Mouse (Mus musculus) E14TG2a.4 (cell line): ENCODE results near the gene Aebp2.
"Not testable (repeated sequence)": the region's sequence is repeated elsewhere in the genome, so short reads cannot be mapped to it uniquely, and the experiment has no call there.

Experiments
- H3K27me3 ChIP-seq: 2 replicates; pipeline ENCODE4 v1.6.1; 2014; ENCODE audit warnings: low read length, control low read depth; ENCODE audit not compliant: insufficient read depth
- H3K36me3 ChIP-seq: 2 replicates; pipeline ENCODE4 v1.6.1; 2014; ENCODE audit warnings: low read length, control low read depth; ENCODE audit not compliant: insufficient read depth
- H3K4me1 ChIP-seq: replicated peaks from 2 replicates; pipeline ENCODE4 v1.6.1; 2014; ENCODE audit warnings: low read depth, low read length, control low read depth
- H3K4me3 ChIP-seq: replicated peaks from 2 replicates; pipeline ENCODE4 v1.5.1; 2014; ENCODE audit warnings: mild to moderate bottlenecking, low read length
- H3K9me3 ChIP-seq: 2 replicates; pipeline ENCODE4 v1.6.1; 2014; ENCODE audit warnings: low read length, control low read depth
- CTCF ChIP-seq: conservative IDR thresholded peaks from 2 replicates; pipeline ENCODE4 v1.5.1; 2014; ENCODE audit warnings: low read length
- NANOG ChIP-seq: IDR thresholded peaks from 2 replicates; pipeline ENCODE4 v1.6.1; 2014; ENCODE audit warnings: borderline replicate concordance, low read length, mixed read lengths
- POU5F1 ChIP-seq: IDR thresholded peaks from 2 replicates; pipeline ENCODE4 v1.6.1; 2014; ENCODE audit warnings: low read length, borderline replicate concordance

Aebp2 gene

DNA sequence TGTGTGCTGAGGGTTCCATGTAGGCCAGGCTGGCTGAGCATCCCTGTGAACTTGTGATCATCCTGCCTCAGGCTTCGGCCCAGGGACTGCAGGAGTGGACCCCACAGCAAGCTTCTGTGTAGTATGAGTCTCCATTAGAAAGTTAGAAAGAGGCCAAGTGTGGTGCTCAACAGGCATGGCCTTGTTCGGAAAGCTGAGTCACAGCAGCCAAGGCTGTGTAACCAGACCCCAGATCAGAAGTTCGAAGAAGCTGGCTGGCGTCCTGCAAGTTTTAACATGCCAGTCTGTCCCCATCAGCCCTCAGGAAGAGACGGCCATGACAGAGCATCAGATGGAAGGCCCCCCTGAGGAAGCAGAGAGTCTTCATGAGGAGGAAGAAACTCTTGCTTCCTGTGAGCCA, 31.1 kb upstream of the Aebp2 start:
- Histone ChIP-seq H3K36me3 (peaks cover 82% of the 10 kb centered on the region), H3K9me3 (no peaks in the 10 kb centered on the region), H3K27me3 (no peaks in the 10 kb centered on the region), H3K4me1 (peaks cover 20% of the 10 kb centered on the region), H3K4me3 (no peak overlapping the region)
- TF ChIP-seq NANOG, result no peak
- TF ChIP-seq CTCF, result no peak
- no peak for TF ChIP-seq POU5F1

DNA sequence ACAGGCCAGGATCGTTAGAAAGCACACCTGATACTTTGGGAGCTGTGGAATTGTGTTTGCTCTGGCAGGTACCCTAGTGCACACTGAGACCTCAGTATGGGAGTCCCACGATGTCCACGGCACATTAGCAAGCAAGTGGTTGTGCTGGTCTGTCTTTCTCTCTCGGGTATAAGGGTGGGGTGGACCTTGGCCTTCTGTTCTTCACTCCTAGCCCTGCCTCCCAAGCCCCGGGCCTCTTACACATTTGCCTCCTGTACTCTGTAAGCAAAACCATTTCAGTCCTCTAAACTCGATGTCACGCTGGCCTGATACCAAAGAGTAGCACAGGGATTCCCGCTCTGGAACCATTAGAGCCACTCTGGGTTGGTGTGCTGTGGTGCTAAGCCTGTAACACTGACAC, 29.8 kb upstream of the Aebp2 start:
- Histone ChIP-seq H3K4me3 (no peak overlapping the region), H3K4me1 (peaks cover 24% of the 10 kb centered on the region), H3K9me3 (no peaks in the 10 kb centered on the region), H3K36me3 (peaks cover 74% of the 10 kb centered on the region), H3K27me3 (no peaks in the 10 kb centered on the region)
- TF ChIP-seq CTCF (no peak), POU5F1 (no peak), NANOG (no peak)

DNA sequence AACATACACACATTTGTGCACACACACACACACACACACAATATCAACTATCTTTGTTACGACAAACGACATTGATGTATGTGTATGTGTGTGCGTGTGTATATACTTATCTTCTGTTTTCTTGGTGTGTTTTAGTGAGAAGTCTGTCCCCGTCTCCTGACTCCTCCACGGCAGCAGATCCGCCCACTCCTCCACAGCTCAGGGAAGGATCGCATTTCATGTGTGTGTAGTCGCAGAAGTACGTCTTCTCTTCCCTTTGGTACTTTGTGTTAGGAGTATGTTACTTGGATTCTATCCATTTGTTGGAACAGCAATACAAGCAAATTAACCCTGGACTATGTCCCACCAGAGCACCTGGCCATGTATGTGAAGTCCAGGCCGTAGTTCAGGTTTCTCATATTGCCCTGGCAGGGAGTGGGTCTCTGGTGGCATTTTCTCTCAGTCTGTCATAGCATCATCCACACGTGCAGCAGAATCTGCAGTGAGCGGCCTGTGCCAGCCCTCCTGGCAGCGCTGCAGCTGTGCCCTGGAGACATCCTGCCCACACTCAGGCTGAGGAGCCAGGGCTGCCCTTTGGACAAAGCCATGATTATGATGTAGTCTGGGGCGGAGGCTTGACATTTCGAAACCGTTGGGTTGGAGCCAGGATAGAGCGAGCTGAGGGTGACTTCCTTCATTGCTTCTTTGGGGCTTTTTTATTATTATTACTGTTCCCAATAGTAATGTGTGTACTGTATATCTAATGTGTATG, 28.9 kb upstream of the Aebp2 start:
- H3K4me3 ChIP-seq, result no peak overlapping the region
- TF ChIP-seq NANOG (no peak), POU5F1 (no peak), CTCF (no peak)
- H3K36me3 ChIP-seq, result peaks cover 65% of the 10 kb centered on the region
- H3K9me3 ChIP-seq, result no peaks in the 10 kb centered on the region
- peaks cover 33% of the 10 kb centered on the region for H3K4me1 ChIP-seq
- no peaks in the 10 kb centered on the region; the same call in 1 of the 2 replicates for H3K27me3 ChIP-seq

DNA sequence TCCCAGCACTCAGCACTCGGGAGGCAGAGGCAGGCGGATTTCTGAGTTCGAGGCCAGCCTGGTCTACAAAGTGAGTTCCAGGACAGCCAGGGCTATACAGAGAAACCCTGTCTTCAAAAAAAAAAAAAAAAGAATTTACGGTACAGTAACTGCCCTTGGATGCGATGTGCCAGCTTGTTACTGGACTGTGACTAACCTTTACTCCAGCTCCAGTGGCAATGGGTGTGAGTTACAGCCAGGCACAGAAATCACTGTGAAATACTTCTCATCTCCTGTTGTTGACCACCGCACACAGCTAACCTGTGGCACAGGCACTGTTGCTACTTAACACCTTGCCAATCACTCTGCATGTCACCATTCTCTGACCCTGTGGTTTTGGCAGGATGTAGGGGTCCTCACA, 26.9 kb upstream of the Aebp2 start:
- H3K4me3 ChIP-seq, H3K27me3 ChIP-seq, H3K9me3 ChIP-seq: not testable (repeated sequence)
- peaks cover 51% of the 10 kb centered on the region for H3K4me1 ChIP-seq
- peaks cover 53% of the 10 kb centered on the region for H3K36me3 ChIP-seq

DNA sequence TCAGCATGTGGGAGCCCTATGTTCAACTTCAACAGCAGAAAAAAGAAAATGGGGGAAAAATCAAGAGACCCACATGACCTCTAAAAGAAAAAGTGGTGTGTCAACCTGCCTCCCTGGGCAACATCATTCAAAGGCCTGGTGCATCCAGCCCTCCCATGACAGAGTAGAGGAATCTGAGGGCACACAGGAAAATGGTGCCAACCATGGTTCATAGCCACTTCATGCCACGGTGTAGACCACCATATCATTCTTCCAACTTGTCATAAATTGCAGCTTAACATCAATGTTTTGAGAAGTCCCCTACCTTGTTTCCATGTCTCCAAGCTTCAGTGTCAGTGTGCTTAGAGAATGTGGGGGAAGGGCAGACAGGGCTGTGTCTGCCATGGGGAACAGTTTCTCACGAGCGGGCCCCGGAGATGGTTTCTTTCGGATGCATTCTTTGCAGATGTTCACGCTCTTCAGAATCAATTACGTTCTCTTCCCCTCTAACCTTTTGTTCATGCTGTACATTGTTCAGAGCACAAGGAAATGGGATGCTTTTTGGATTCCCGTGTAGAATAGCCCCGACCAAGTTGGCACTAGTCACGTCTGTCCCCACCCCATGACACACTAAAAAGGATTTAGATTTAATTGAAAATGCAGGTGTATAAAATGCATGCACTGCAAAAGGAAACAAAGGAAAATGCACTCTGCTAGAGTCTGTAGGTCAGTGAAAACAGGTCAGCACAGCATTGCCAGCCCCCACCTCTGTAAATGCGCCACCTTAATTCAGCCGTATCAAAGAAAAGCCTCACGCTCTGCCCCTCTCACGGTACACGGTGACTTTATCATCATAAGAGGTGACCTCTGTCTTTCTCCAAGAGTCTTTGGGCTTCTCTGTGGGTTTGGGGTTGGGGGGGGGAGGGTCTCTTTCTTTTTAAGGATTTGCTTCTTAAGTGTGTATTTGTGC, 24.8 kb upstream of the Aebp2 start:
- TF ChIP-seq CTCF (no peak), POU5F1 (no peak), NANOG (no peak)
- Histone ChIP-seq H3K9me3 (no peaks in the 10 kb centered on the region), H3K36me3 (peaks cover 35% of the 10 kb centered on the region), H3K4me1 (peaks cover 69% of the 10 kb centered on the region), H3K27me3 (no peaks in the 10 kb centered on the region; the same call in 1 of the 2 replicates), H3K4me3 (no peak overlapping the region)

DNA sequence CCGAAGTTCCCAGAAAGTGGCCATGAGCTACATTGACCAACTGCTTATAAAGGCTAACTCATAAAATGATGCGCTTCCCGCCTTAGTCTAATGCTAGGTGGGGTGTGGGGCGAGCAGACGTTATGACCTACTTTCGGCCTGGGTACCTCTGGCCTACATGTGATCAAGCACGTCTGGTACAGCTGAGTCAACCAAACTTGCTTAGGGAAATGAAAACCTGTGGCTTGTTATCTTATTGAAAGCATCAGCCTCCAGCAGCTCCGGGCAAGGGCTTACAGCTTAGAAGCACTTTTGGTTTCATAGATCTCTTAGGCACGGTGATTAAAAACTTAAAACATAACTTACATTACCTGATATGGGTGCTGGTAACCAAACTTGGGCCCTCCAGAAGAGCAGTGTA, 23.9 kb upstream of the Aebp2 start:
- no peaks in the 10 kb centered on the region; the same call in 1 of the 2 replicates for H3K27me3 ChIP-seq
- H3K4me1 ChIP-seq, result peaks cover 67% of the 10 kb centered on the region
- peaks cover 27% of the 10 kb centered on the region for H3K36me3 ChIP-seq
- H3K9me3 ChIP-seq, result no peaks in the 10 kb centered on the region
- H3K4me3 ChIP-seq, result no peak overlapping the region
- no peak for TF ChIP-seq POU5F1
- TF ChIP-seq NANOG, result no peak
- no peak for TF ChIP-seq CTCF

DNA sequence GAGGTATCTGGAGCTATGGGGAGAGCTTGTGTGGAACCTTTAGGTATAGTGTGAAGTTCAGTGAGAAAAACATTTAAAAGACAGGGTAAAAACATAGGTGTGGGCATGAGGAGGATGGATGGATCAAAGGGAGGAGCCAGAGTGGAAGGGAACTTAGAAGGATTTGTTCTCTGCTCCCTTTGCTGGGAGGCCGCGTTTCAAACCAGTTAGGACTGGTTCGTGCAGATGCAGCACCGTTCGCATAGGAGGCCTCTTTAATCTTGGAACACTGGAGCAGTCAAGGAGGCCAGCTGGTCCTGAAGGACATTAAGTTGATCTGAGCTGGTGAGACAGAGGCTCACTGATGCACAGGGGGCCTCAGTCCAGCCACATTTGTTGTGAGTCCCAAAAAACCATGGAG, 23.1 kb upstream of the Aebp2 start:
- H3K27me3 ChIP-seq, result no peaks in the 10 kb centered on the region; the same call in 1 of the 2 replicates
- H3K4me1 ChIP-seq, result peaks cover 73% of the 10 kb centered on the region
- H3K4me3 ChIP-seq, result 0 out of 2 replicates have a peak overlapping the region, but pooled peaks have one; percentile 7
- peaks cover 18% of the 10 kb centered on the region for H3K36me3 ChIP-seq
- H3K9me3 ChIP-seq, result no peaks in the 10 kb centered on the region
- TF ChIP-seq POU5F1 (no peak), CTCF (no peak), NANOG (no peak)

DNA sequence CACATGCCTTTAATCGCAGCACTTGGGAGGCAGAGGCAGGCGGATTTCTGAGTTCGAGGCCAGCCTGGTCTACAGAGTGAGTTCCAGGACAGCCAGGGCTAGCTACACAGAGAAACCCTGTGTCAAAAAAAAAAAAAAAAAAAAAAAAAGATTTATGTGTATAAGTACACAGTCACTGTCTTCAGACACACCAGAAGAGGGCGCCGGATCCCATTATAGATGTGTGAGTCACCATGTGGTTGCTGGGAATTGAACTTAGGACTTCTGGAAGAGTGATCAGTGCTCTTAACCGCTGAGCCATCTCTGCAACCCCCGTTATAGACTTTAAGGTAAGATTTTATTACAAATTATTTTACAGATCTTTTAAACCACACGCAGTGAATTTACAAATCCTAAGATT, 21.8 kb upstream of the Aebp2 start:
- H3K9me3 ChIP-seq, H3K36me3 ChIP-seq, H3K27me3 ChIP-seq, H3K4me3 ChIP-seq: not testable (repeated sequence)
- H3K4me1 ChIP-seq, result peaks cover 85% of the 10 kb centered on the region

DNA sequence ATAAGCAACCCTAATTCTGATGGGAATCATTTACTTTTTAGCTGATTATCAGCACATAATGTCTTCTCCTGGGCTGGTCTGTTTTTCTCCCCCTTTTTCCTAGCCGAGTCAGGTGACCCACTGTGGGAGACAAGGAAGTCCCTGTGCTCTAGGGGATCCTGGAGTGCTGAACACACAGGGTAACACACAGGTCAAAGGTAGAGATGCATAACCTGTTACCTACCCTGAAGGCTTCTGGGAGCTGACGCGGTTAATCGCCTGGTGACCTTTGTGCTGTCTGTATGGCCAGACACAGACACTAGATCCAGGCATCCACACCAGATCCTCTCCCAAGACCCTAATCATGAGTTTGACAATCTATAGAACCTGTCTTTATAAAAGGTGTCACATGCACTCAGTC, 21.3 kb upstream of the Aebp2 start:
- TF ChIP-seq NANOG (no peak), CTCF (no peak), POU5F1 (no peak)
- H3K4me1 ChIP-seq, result peaks cover 85% of the 10 kb centered on the region

More for the DNA sequence above, 21.3 kb upstream of the Aebp2 start:
- H3K4me3 ChIP-seq, result no peak overlapping the region
- no peaks in the 10 kb centered on the region; the same call in 1 of the 2 replicates for H3K27me3 ChIP-seq
- H3K36me3 ChIP-seq, result 0 out of 2 replicates have a peak, but pooled peaks cover 6% of the 10 kb centered on the region
- H3K9me3 ChIP-seq, result no peaks in the 10 kb centered on the region
